In the genomic region with DNA sequence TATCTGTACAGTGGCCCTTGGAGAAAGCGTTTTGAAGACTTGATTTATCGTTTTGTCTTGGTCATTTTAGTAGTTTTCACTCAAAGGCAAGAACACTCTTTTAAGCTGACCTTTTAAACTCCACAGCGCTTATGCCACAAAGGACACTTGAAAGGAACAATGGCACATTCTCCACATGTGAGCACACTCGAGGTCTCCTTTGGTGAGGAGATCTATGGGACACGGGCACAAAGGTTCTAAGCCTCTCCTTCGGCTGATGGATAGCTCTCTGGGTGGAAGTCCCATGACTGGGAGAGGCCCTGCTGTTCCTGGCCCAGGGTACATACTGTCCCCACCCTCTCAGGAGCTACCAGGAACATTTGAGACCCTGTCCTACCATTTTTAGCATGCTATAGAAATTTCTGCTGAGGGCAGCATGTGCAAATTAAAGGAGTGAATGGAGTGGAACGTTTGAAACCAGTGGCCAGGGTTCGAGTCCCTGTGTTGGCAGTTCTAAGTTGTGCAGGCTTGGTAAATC, we compare ENCODE assay signal across 36 mouse cellular contexts. TPM values are rescaled to one million over a fixed set of nuclear protein-coding genes. Genes with fewer than 3 reads are reported as not detected.
"Had no signal": no experiment of that assay in that cellular context is flagged by ENCODE, and none has a peak within 500 bp of the region (broad histone marks: within the 10 kb centered on the region; RNA-seq: fewer than 3 reads in every experiment).

No protein-coding gene starts in this region.

- H3K27me3 ChIP-seq: heart, embryonic 12.5 days; heart, embryonic 15.5 days; hindbrain, embryonic 12.5 days; hindbrain, embryonic 13.5 days; hindbrain, embryonic 15.5 days; intestine, embryonic 15.5 days; kidney, embryonic 15.5 days had no signal

- H3K4me2 ChIP-seq: heart, embryonic 11.5 days; heart, embryonic 12.5 days; heart, embryonic 13.5 days; heart, embryonic 15.5 days; hindbrain, embryonic 12.5 days; hindbrain, embryonic 13.5 days; hindbrain, embryonic 14.5 days; hindbrain, embryonic 15.5 days; intestine, embryonic 15.5 days; kidney, embryonic 15.5 days had no signal

- H3K9me3 ChIP-seq: heart, embryonic 10.5 days; heart, embryonic 13.5 days; heart, embryonic 15.5 days; hindbrain, embryonic 10.5 days; hindbrain, embryonic 12.5 days; hindbrain, embryonic 13.5 days; hindbrain, embryonic 15.5 days; intestine, embryonic 15.5 days; kidney, embryonic 15.5 days had no signal

- ATAC-seq: hindbrain, embryonic 16.5 days; hindbrain, postnatal 0 days; inflammation-experienced regulatory T-cells, adult 6 months; intestine, embryonic 15.5 days; intestine, embryonic 16.5 days; intestine, postnatal 0 days had no signal

- H3K4me1 ChIP-seq: heart, embryonic 12.5 days; heart, embryonic 13.5 days; heart, embryonic 15.5 days; hindbrain, embryonic 12.5 days; hindbrain, embryonic 13.5 days; hindbrain, embryonic 15.5 days; intestine, embryonic 15.5 days; kidney, embryonic 15.5 days had no signal

- H3K36me3 ChIP-seq: heart, embryonic 10.5 days; heart, embryonic 13.5 days; heart, embryonic 15.5 days; hindbrain, embryonic 12.5 days; hindbrain, embryonic 15.5 days; intestine, embryonic 15.5 days had no signal

- DNase-seq: heart, adult 18-20 months; heart, adult 2 months; heart, postnatal 10 days; heart, postnatal 14 days; heart, postnatal 36 days; heart, postnatal 4 days; kidney, adult 11 months; kidney, adult 18-20 months; kidney, adult 2 months; kidney, adult 8-10 months; kidney, adult 9 months; kidney, postnatal 10 days; kidney, postnatal 14 days; kidney, postnatal 25 days; kidney, postnatal 36 days; kidney, postnatal 4 days; layer of hippocampus, adult 9-11 months had no signal

- H3K4me3 ChIP-seq: heart, adult 2 months; heart, embryonic 10.5 days; heart, embryonic 12.5 days; heart, embryonic 13.5 days; heart, embryonic 15.5 days; hindbrain, embryonic 10.5 days; hindbrain, embryonic 12.5 days; hindbrain, embryonic 13.5 days; hindbrain, embryonic 15.5 days; intestine, embryonic 15.5 days; kidney, embryonic 15.5 days; layer of hippocampus, adult 2 months had no signal

- H3K9ac ChIP-seq: heart, embryonic 12.5 days; heart, embryonic 13.5 days; heart, embryonic 15.5 days; hindbrain, embryonic 12.5 days; hindbrain, embryonic 13.5 days; hindbrain, embryonic 14.5 days; hindbrain, embryonic 15.5 days; intestine, embryonic 15.5 days; kidney, embryonic 15.5 days had no signal

- H3K27ac ChIP-seq: heart, adult 2 months; heart, embryonic 10.5 days; heart, embryonic 13.5 days; heart, embryonic 15.5 days; hindbrain, embryonic 10.5 days; hindbrain, embryonic 12.5 days; hindbrain, embryonic 13.5 days; hindbrain, embryonic 14.5 days; hindbrain, embryonic 15.5 days; hindbrain, postnatal 0 days; intestine, embryonic 15.5 days; kidney, embryonic 15.5 days; kidney, postnatal 0 days; layer of hippocampus, adult 2 months had no signal

RNA-seq across cellular contexts. Expression of gene Mindy4, which starts 49.6 kb away (rescaled TPM):
- polyA plus RNA-seq: inflammation-experienced regulatory T-cells, adult 6 months had no signal
